Mouse (Mus musculus): ENCODE data around the gene N4bp2l1. TPM values are rescaled to one million over a fixed set of nuclear protein-coding genes. Genes with fewer than 3 reads are reported as not detected.

Gene N4bp2l1
- polyA plus RNA-seq, 1 experiment from 2014 or later: 3.9 TPM

GRCm38 (mm10) chr5:150593756-150594648, 3.0 kb downstream of the N4bp2l1 start:
- Histone ChIP-seq H3K27me3 (ENCODE audit: control insufficient read depth, insufficient read depth, low read length) (peaks cover 20% of the 10 kb centered on the region), H3K4me3 (ENCODE audit: low read depth, low read length) (peak overlapping the region; percentile 82), H3K4me1 (replicated peaks; ENCODE audit: control insufficient read depth, insufficient read depth, low read length) (peaks cover 7% of the 10 kb centered on the region; the same call in 1 of the 2 replicates), H3K27ac (ENCODE audit: low read depth, low read length) (no peak overlapping the region), H3K36me3 (ENCODE audit: control insufficient read depth, insufficient read depth, low read length) (no peaks in the 10 kb centered on the region), H3K9me3 (ENCODE audit: control insufficient read depth, low read length) (no peaks in the 10 kb centered on the region), H3K9ac (ENCODE audit: low read depth, low read length) (peak overlapping the region; percentile 60), H3K4me2 (replicated peaks; ENCODE audit: low read depth, low read length) (peak overlapping the region; percentile 100)
- peak; percentile 84 for ATAC-seq (ENCODE audit: low FRiP score)
- peak; percentile 63 for DNase-seq (ENCODE audit: low spot score)
- WGBS: 2% methylated on average over 61 of the region's 102 CpGs

GRCm38 (mm10) chr5:150592904-150593755, 3.9 kb downstream of the N4bp2l1 start:
- peak overlapping the region; percentile 82 for H3K4me3 ChIP-seq (ENCODE audit: low read depth, low read length)
- H3K9me3 ChIP-seq (ENCODE audit: control insufficient read depth, low read length): no peaks in the 10 kb centered on the region
- H3K27ac ChIP-seq (ENCODE audit: low read depth, low read length): no peak overlapping the region
- H3K4me1 ChIP-seq (replicated peaks; ENCODE audit: control insufficient read depth, insufficient read depth, low read length): peaks cover 7% of the 10 kb centered on the region; the same call in 1 of the 2 replicates
- H3K27me3 ChIP-seq (ENCODE audit: control insufficient read depth, insufficient read depth, low read length): peaks cover 20% of the 10 kb centered on the region
- 10% methylated on average over 38 of the region's 40 CpGs for WGBS
- DNase-seq (ENCODE audit: low spot score): peak; percentile 41
- ATAC-seq (ENCODE audit: low FRiP score): peak; percentile 37; the same call in 1 of the 2 replicates
- H3K9ac ChIP-seq (ENCODE audit: low read depth, low read length): peak overlapping the region; percentile 15; the same call in 1 of the 2 replicates
- no peaks in the 10 kb centered on the region for H3K36me3 ChIP-seq (ENCODE audit: control insufficient read depth, insufficient read depth, low read length)
- peak overlapping the region; percentile 100 for H3K4me2 ChIP-seq (replicated peaks; ENCODE audit: low read depth, low read length)

GRCm38 (mm10) chr5:150592186-150592903, 4.6 kb downstream of the N4bp2l1 start:
- H3K9me3 ChIP-seq (ENCODE audit: control insufficient read depth, low read length): no peaks in the 10 kb centered on the region
- WGBS: 74% methylated on average over 13 of the region's 13 CpGs
- no peak overlapping the region for H3K9ac ChIP-seq (ENCODE audit: low read depth, low read length)
- no peak overlapping the region for H3K4me3 ChIP-seq (ENCODE audit: low read depth, low read length)
- H3K27ac ChIP-seq (ENCODE audit: low read depth, low read length): no peak overlapping the region
- peaks cover 20% of the 10 kb centered on the region for H3K27me3 ChIP-seq (ENCODE audit: control insufficient read depth, insufficient read depth, low read length)
- no peak for ATAC-seq (ENCODE audit: low FRiP score)
- H3K36me3 ChIP-seq (ENCODE audit: control insufficient read depth, insufficient read depth, low read length): no peaks in the 10 kb centered on the region
- DNase-seq (ENCODE audit: low spot score): no peak
- peaks cover 7% of the 10 kb centered on the region; the same call in 1 of the 2 replicates for H3K4me1 ChIP-seq (replicated peaks; ENCODE audit: control insufficient read depth, insufficient read depth, low read length)
- H3K4me2 ChIP-seq (replicated peaks; ENCODE audit: low read depth, low read length): no peak overlapping the region

GRCm38 (mm10) chr5:150589945-150590344, 7.0 kb downstream of the N4bp2l1 start:
- Histone ChIP-seq H3K36me3 (ENCODE audit: control insufficient read depth, insufficient read depth, low read length) (no peaks in the 10 kb centered on the region), H3K27ac (ENCODE audit: low read depth, low read length) (no peak overlapping the region), H3K4me1 (replicated peaks; ENCODE audit: control insufficient read depth, insufficient read depth, low read length) (peaks cover 7% of the 10 kb centered on the region; the same call in 1 of the 2 replicates), H3K27me3 (ENCODE audit: control insufficient read depth, insufficient read depth, low read length) (peaks cover 18% of the 10 kb centered on the region), H3K4me3 (ENCODE audit: low read depth, low read length) (no peak overlapping the region), H3K9me3 (ENCODE audit: control insufficient read depth, low read length) (no peaks in the 10 kb centered on the region), H3K4me2 (replicated peaks; ENCODE audit: low read depth, low read length) (no peak overlapping the region), H3K9ac (ENCODE audit: low read depth, low read length) (no peak overlapping the region)
- ATAC-seq (ENCODE audit: low FRiP score): no peak
- DNase-seq (ENCODE audit: low spot score): no peak
- 65% methylated on average over 2 of the region's 2 CpGs for whole genome bisulfite sequencing

- Histone ChIP-seq H3K4me1 (replicated peaks; ENCODE audit: control insufficient read depth, insufficient read depth, low read length) (no peaks in the 10 kb centered on the region), H3K27ac (ENCODE audit: low read depth, low read length) (no peak overlapping the region), H3K27me3 (ENCODE audit: control insufficient read depth, insufficient read depth, low read length) (no peaks in the 10 kb centered on the region), H3K36me3 (ENCODE audit: control insufficient read depth, insufficient read depth, low read length) (no peaks in the 10 kb centered on the region), H3K9ac (ENCODE audit: low read depth, low read length) (no peak overlapping the region), H3K4me2 (replicated peaks; ENCODE audit: low read depth, low read length) (no peak overlapping the region), H3K9me3 (ENCODE audit: control insufficient read depth, low read length) (no peaks in the 10 kb centered on the region), H3K4me3 (ENCODE audit: low read depth, low read length) (no peak overlapping the region)
- ATAC-seq (ENCODE audit: low FRiP score) (no peak), DNase-seq (ENCODE audit: low spot score) (no peak)
- WGBS: 51% methylated on average over 6 of the region's 6 CpGs
Measured at GRCm38 (mm10) chr5:150584337-150584729, 12.7 kb downstream of the N4bp2l1 start.

- H3K9ac ChIP-seq (ENCODE audit: low read depth, low read length): no peak overlapping the region
- no peaks in the 10 kb centered on the region for H3K9me3 ChIP-seq (ENCODE audit: control insufficient read depth, low read length)
- H3K4me2 ChIP-seq (replicated peaks; ENCODE audit: low read depth, low read length): no peak overlapping the region
- no peaks in the 10 kb centered on the region for H3K36me3 ChIP-seq (ENCODE audit: control insufficient read depth, insufficient read depth, low read length)
- WGBS: 82% methylated on average over 5 of the region's 5 CpGs
- no peak overlapping the region for H3K27ac ChIP-seq (ENCODE audit: low read depth, low read length)
- DNase-seq (ENCODE audit: low spot score) (no peak), ATAC-seq (ENCODE audit: low FRiP score) (no peak)
- no peaks in the 10 kb centered on the region for H3K27me3 ChIP-seq (ENCODE audit: control insufficient read depth, insufficient read depth, low read length)
- no peak overlapping the region for H3K4me3 ChIP-seq (ENCODE audit: low read depth, low read length)
- H3K4me1 ChIP-seq (replicated peaks; ENCODE audit: control insufficient read depth, insufficient read depth, low read length): no peaks in the 10 kb centered on the region
Measured at GRCm38 (mm10) chr5:150583622-150584336, 13.2 kb downstream of the N4bp2l1 start.

- H3K9me3 ChIP-seq (ENCODE audit: control insufficient read depth, low read length): no peaks in the 10 kb centered on the region
- H3K27ac ChIP-seq (ENCODE audit: low read depth, low read length): no peak overlapping the region
- no peaks in the 10 kb centered on the region for H3K4me1 ChIP-seq (replicated peaks; ENCODE audit: control insufficient read depth, insufficient read depth, low read length)
- H3K27me3 ChIP-seq (ENCODE audit: control insufficient read depth, insufficient read depth, low read length): no peaks in the 10 kb centered on the region
- no peak overlapping the region for H3K4me2 ChIP-seq (replicated peaks; ENCODE audit: low read depth, low read length)
- no peak for ATAC-seq (ENCODE audit: low FRiP score)
- 85% methylated on average over 5 of the region's 5 CpGs for WGBS
- no peak overlapping the region for H3K9ac ChIP-seq (ENCODE audit: low read depth, low read length)
- no peak overlapping the region for H3K4me3 ChIP-seq (ENCODE audit: low read depth, low read length)
- no peak for DNase-seq (ENCODE audit: low spot score)
- no peaks in the 10 kb centered on the region for H3K36me3 ChIP-seq (ENCODE audit: control insufficient read depth, insufficient read depth, low read length)
Measured at GRCm38 (mm10) chr5:150583181-150583580, 13.8 kb downstream of the N4bp2l1 start.

GRCm38 (mm10) chr5:150581180-150581579, 15.8 kb downstream of the N4bp2l1 start:
- DNase-seq (ENCODE audit: low spot score): no peak
- WGBS: 69% methylated on average over 6 of the region's 6 CpGs
- Histone ChIP-seq H3K27me3 (ENCODE audit: control insufficient read depth, insufficient read depth, low read length) (no peaks in the 10 kb centered on the region), H3K27ac (ENCODE audit: low read depth, low read length) (no peak overlapping the region), H3K4me2 (replicated peaks; ENCODE audit: low read depth, low read length) (no peak overlapping the region), H3K4me3 (ENCODE audit: low read depth, low read length) (no peak overlapping the region), H3K4me1 (replicated peaks; ENCODE audit: control insufficient read depth, insufficient read depth, low read length) (no peaks in the 10 kb centered on the region), H3K36me3 (ENCODE audit: control insufficient read depth, insufficient read depth, low read length) (no peaks in the 10 kb centered on the region), H3K9ac (ENCODE audit: low read depth, low read length) (no peak overlapping the region), H3K9me3 (ENCODE audit: control insufficient read depth, low read length) (no peaks in the 10 kb centered on the region)
- no peak for ATAC-seq (ENCODE audit: low FRiP score)

All from hindbrain, embryonic 11.5 days (tissue).